Comparison of ENCODE assay signal across 22 mouse cellular contexts in the genomic region with DNA sequence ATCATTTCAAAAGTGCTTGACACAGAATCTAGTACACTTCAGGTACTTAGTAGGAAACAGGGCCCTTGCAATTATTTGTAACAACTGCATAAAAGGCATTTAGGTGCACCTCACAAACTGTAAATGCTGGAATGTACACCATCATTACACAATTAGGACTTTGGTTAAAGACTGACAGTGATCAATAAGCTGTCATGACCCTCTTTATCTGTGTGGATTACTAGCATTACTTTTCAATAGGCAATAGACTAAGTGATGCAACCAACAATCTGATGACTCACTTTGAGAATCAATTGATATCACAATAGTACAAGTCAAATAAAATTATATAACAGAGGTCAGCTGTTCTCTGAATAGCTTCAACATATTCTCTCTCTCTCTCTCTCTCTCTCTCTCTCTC.
DNase-seq lines count a peak whose midpoint lies in the region; ATAC-seq and TF ChIP-seq lines count a peak whose summit lies in the region.
"Had no signal": no experiment of that assay in that cellular context is flagged by ENCODE, and none has a peak within 500 bp of the region (broad histone marks: within the 10 kb centered on the region; RNA-seq: fewer than 3 reads in every experiment).

No protein-coding gene starts in this region.

- no peaks in the 10 kb centered on the region for H3K36me3 ChIP-seq in intestine, postnatal 0 days (ENCODE audit: control insufficient read depth, insufficient read depth)
- H3K36me3 ChIP-seq in intestine, embryonic 15.5 days: no peaks in the 10 kb centered on the region
- no peaks in the 10 kb centered on the region for H3K36me3 ChIP-seq in liver, adult 2 months (ENCODE audit: control insufficient read depth, insufficient read depth, low read length)
- no peaks in the 10 kb centered on the region for H3K36me3 ChIP-seq in liver, embryonic 11.5 days (ENCODE audit: control insufficient read depth, insufficient read depth, low read length)
- no peaks in the 10 kb centered on the region for H3K36me3 ChIP-seq in liver, embryonic 16.5 days (ENCODE audit: control insufficient read depth, insufficient read depth)
- no peaks in the 10 kb centered on the region for H3K36me3 ChIP-seq in liver, embryonic 12.5 days
- no peaks in the 10 kb centered on the region for H3K36me3 ChIP-seq in liver, postnatal 0 days (replicated peaks; ENCODE audit: insufficient read depth, low read length)

- no peaks in the 10 kb centered on the region for H3K9me3 ChIP-seq in intestine, postnatal 0 days (ENCODE audit: control insufficient read depth)
- H3K9me3 ChIP-seq in intestine, embryonic 15.5 days: no peaks in the 10 kb centered on the region
- no peaks in the 10 kb centered on the region for H3K9me3 ChIP-seq in liver, embryonic 11.5 days (ENCODE audit: control insufficient read depth, low read length)
- H3K9me3 ChIP-seq in liver, embryonic 16.5 days (replicated peaks; ENCODE audit: control insufficient read depth, low read length): no peaks in the 10 kb centered on the region
- H3K9me3 ChIP-seq in liver, embryonic 12.5 days (replicated peaks): no peaks in the 10 kb centered on the region
- H3K9me3 ChIP-seq in liver, postnatal 0 days (ENCODE audit: low read length): no peaks in the 10 kb centered on the region
- H3K9me3 ChIP-seq: G1E had no signal

- H3K79me2 ChIP-seq in liver, adult 2 months (ENCODE audit: control insufficient read depth, insufficient read depth, low read length): no peaks in the 10 kb centered on the region

- H3K27ac ChIP-seq in intestine, postnatal 0 days (ENCODE audit: low read depth, low read length): no peak overlapping the region
- no peak overlapping the region for H3K27ac ChIP-seq in intestine, embryonic 15.5 days
- no peak overlapping the region for H3K27ac ChIP-seq in liver, adult 2 months (replicated peaks; ENCODE audit: insufficient read depth, low read depth, low read length)
- no peak overlapping the region for H3K27ac ChIP-seq in liver, embryonic 11.5 days (ENCODE audit: low read depth, low read length)
- no peak overlapping the region for H3K27ac ChIP-seq in liver, embryonic 16.5 days (ENCODE audit: low read length)
- no peak overlapping the region for H3K27ac ChIP-seq in liver, embryonic 12.5 days
- no peak overlapping the region for H3K27ac ChIP-seq in liver, postnatal 0 days (ENCODE audit: low read depth)

- no peak overlapping the region for H3K4me3 ChIP-seq in intestine, postnatal 0 days (ENCODE audit: low read depth, low read length)
- no peak overlapping the region for H3K4me3 ChIP-seq in intestine, embryonic 15.5 days (replicated peaks)
- H3K4me3 ChIP-seq in liver, adult 2 months (ENCODE audit: insufficient read depth, low read depth, low read length): no peak overlapping the region
- no peak overlapping the region for H3K4me3 ChIP-seq in liver, embryonic 11.5 days (ENCODE audit: low read depth, low read length)
- no peak overlapping the region for H3K4me3 ChIP-seq in liver, embryonic 16.5 days (ENCODE audit: low read depth, low read length)
- no peak overlapping the region for H3K4me3 ChIP-seq in liver, embryonic 12.5 days
- no peak overlapping the region for H3K4me3 ChIP-seq in liver, postnatal 0 days (ENCODE audit: low read depth, low read length)

- no peak for TF ChIP-seq POLR2A in liver, adult 2 months (IDR thresholded peaks at IDR 0.05; ENCODE audit: extremely low read depth, insufficient read depth, low read length)

- no peak overlapping the region for H3K9ac ChIP-seq in intestine, postnatal 0 days (ENCODE audit: low read depth, low read length)
- H3K9ac ChIP-seq in intestine, embryonic 15.5 days: no peak overlapping the region
- H3K9ac ChIP-seq in liver, adult 2 months (ENCODE audit: low read depth, low read length): no peak overlapping the region
- H3K9ac ChIP-seq in liver, embryonic 11.5 days (ENCODE audit: low read depth, low read length): no peak overlapping the region
- H3K9ac ChIP-seq in liver, embryonic 16.5 days (ENCODE audit: low read depth, low read length): no peak overlapping the region
- H3K9ac ChIP-seq in liver, embryonic 12.5 days: no peak overlapping the region
- no peak overlapping the region for H3K9ac ChIP-seq in liver, postnatal 0 days (replicated peaks)

- no peak for TF ChIP-seq EP300 in liver, postnatal 0 days (IDR thresholded peaks at IDR 0.05; ENCODE audit: low read depth)

- peak; percentile 97 for DNase-seq in liver, adult 2 months (ENCODE audit: extremely low read depth, low read depth, low spot score)
- no peak for DNase-seq in liver, embryonic 11.5 days (ENCODE audit: low spot score)
- DNase-seq in liver, postnatal 0 days: no peak
- DNase-seq in liver: no peak
- DNase-seq: adrenal gland, adult 2 months; adrenal gland, adult 8-10 months; adrenal gland, postnatal 10 days; adrenal gland, postnatal 14 days; adrenal gland, postnatal 25 days; adrenal gland, postnatal 36 days; B cell, adult 2 months; cerebellum, adult 11 months; cerebellum, adult 11-12 months had no signal

- H3K4me2 ChIP-seq in intestine, postnatal 0 days (replicated peaks; ENCODE audit: low read depth): no peak overlapping the region
- H3K4me2 ChIP-seq in intestine, embryonic 15.5 days (replicated peaks): no peak overlapping the region
- H3K4me2 ChIP-seq in liver, embryonic 11.5 days: no peak overlapping the region
- no peak overlapping the region for H3K4me2 ChIP-seq in liver, embryonic 16.5 days (ENCODE audit: low read depth, low read length)
- H3K4me2 ChIP-seq in liver, embryonic 12.5 days: no peak overlapping the region
- H3K4me2 ChIP-seq in liver, postnatal 0 days (ENCODE audit: low read depth, low read length): no peak overlapping the region

- H3K4me1 ChIP-seq in intestine, postnatal 0 days (replicated peaks; ENCODE audit: control insufficient read depth, insufficient read depth, low read length): no peaks in the 10 kb centered on the region
- H3K4me1 ChIP-seq in intestine, embryonic 15.5 days (replicated peaks): no peaks in the 10 kb centered on the region
- peaks cover 11% of the 10 kb centered on the region for H3K4me1 ChIP-seq in liver, adult 2 months (ENCODE audit: control insufficient read depth, insufficient read depth, low read length)
- no peaks in the 10 kb centered on the region for H3K4me1 ChIP-seq in liver, embryonic 11.5 days (replicated peaks; ENCODE audit: control insufficient read depth, insufficient read depth, low read length)
- peaks cover 4% of the 10 kb centered on the region for H3K4me1 ChIP-seq in liver, embryonic 16.5 days (ENCODE audit: control insufficient read depth, low read depth, low read length)
- no peaks in the 10 kb centered on the region for H3K4me1 ChIP-seq in liver, embryonic 12.5 days
- H3K4me1 ChIP-seq in liver, postnatal 0 days (ENCODE audit: insufficient read depth): 0 out of 2 replicates have a peak, but pooled peaks cover 5% of the 10 kb centered on the region

- ATAC-seq in intestine, postnatal 0 days: peak; percentile 33; the same call in 1 of the 2 replicates
- no peak for ATAC-seq in intestine, embryonic 15.5 days
- ATAC-seq in liver, embryonic 11.5 days (replicated peaks; ENCODE audit: low FRiP score): no peak
- ATAC-seq in liver, embryonic 16.5 days (ENCODE audit: low read depth): peak; percentile 75
- no peak for ATAC-seq in liver, embryonic 12.5 days
- ATAC-seq in liver, postnatal 0 days: peak; percentile 20; the same call in 1 of the 2 replicates
- ATAC-seq: activated CD4-positive, CD25-positive, alpha-beta regulatory T cell, adult 4 months; CD4-positive, CD25-positive, alpha-beta regulatory T cell, adult 4 months; Patski had no signal

- TF ChIP-seq CTCF in intestine, postnatal 0 days (IDR thresholded peaks at IDR 0.05; ENCODE audit: low read depth): no peak
- TF ChIP-seq CTCF in liver, adult 2 months (IDR thresholded peaks at IDR 0.05; ENCODE audit: low read depth, low read length): no peak
- TF ChIP-seq CTCF in liver, postnatal 0 days (IDR thresholded peaks at IDR 0.05; ENCODE audit: low read depth): no peak

- H3K27me3 ChIP-seq in intestine, postnatal 0 days (replicated peaks; ENCODE audit: control insufficient read depth, insufficient read depth, low read length): no peaks in the 10 kb centered on the region
- no peaks in the 10 kb centered on the region for H3K27me3 ChIP-seq in intestine, embryonic 15.5 days (replicated peaks)
- H3K27me3 ChIP-seq in liver, adult 2 months (ENCODE audit: control insufficient read depth, insufficient read depth, low read length): no peaks in the 10 kb centered on the region
- H3K27me3 ChIP-seq in liver, embryonic 11.5 days (replicated peaks; ENCODE audit: control insufficient read depth, insufficient read depth, low read length): no peaks in the 10 kb centered on the region
- no peaks in the 10 kb centered on the region for H3K27me3 ChIP-seq in liver, embryonic 16.5 days (ENCODE audit: control insufficient read depth, insufficient read depth, low read depth, low read length)
- no peaks in the 10 kb centered on the region for H3K27me3 ChIP-seq in liver, embryonic 12.5 days (replicated peaks)
- no peaks in the 10 kb centered on the region for H3K27me3 ChIP-seq in liver, postnatal 0 days (ENCODE audit: insufficient read depth, low read length)
- H3K27me3 ChIP-seq: CH12.LX, Patski had no signal

Comparison
In these comparisons a context has a peak if more than half of its experiments do, and no peak if none do; other contexts are left out.
1. ATAC-seq: peak in intestine, postnatal 0 days (single experiment), liver, embryonic 16.5 days (single experiment) and liver, postnatal 0 days (single experiment); none in intestine, embryonic 15.5 days (single experiment), liver, embryonic 11.5 days (single experiment) and liver, embryonic 12.5 days (single experiment).